Mouse (Mus musculus): ENCODE measurements at regions not wholly inside any gene's neighbourhood (a gene's known extent, or its start where the extent isn't known, plus 50 kb on each side); places are given as distances from the start of the nearest gene placed in this dataset.

- TF ChIP-seq CTCF (IDR thresholded peaks at IDR 0.05; ENCODE audit: control insufficient read depth, insufficient read depth, low read length) (no peak), POLR2A (IDR thresholded peaks at IDR 0.05; ENCODE audit: borderline replicate concordance, control insufficient read depth, low read depth, low read length) (no peak)
Observed at GRCm38 (mm10) chr10:96726801-96727780, 110.3 kb downstream of the Btg1 start.

Data from bone marrow, adult 2 months (tissue).